Mouse (Mus musculus) brown adipose tissue, adult 24 weeks (tissue): ENCODE data around the gene E330009J07Rik. TPM values are rescaled to one million over a fixed set of nuclear protein-coding genes. Genes with fewer than 3 reads are reported as not detected.

ENCODE experiments used
- H3K27ac ChIP-seq: fragments of 200-500 bp; replicated peaks from 2 replicates; pipeline ENCODE4 v1.5.1; 2012; ENCODE audit warnings: low read depth, mild to moderate bottlenecking, low read length
- H3K4me1 ChIP-seq: fragments of 200-500 bp; 2 replicates; pipeline ENCODE4 v1.6.1; 2012; ENCODE audit warnings: low read length, mixed read lengths; ENCODE audit not compliant: control insufficient read depth, insufficient read depth, insufficient read length
- H3K4me3 ChIP-seq: fragments of 200-500 bp; 2 replicates; pipeline ENCODE4 v1.5.1; 2012; ENCODE audit warnings: low read depth, mild to moderate bottlenecking, low read length, moderate library complexity; ENCODE audit not compliant: insufficient read depth
- polyA plus RNA-seq: library from polyadenylated mRNA; stranded (reverse); fragments of >200 nt; gene quantifications from 2 replicates; pipeline ENCODE4 v1.2.4, GENCODE M21; 2012; ENCODE audit not compliant: missing spikeins, insufficient read depth, insufficient read length

The E330009J07Rik gene
- 2.8 and 3.7 TPM in 2 replicates for polyA plus RNA-seq

DNA sequence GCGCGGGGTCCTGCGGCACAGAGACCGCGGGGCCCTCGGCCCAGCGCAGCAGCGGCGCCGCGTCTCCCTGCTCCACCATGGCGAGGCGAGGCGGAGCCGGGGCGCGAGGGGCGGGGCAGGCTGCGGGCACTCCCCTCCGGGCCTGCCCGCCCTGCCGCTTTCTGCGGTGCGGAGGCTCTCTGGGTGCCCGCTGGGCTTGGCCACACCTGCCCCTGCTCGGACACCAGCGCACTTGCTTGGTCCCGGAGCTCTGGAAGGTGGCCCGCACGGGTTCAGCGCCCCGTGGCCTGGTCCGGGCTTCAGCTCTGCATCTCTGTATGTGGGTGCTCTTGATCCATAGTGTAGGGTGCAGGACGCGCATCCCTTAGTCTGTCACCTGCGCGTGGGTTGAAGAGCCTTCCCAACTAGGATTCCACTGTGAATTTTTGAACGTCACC, at the start of gene E330009J07Rik:
TSS of gene E330009J07Rik (minus strand) at position 89 of the 437 bp plus-strand sequence.
- Histone ChIP-seq H3K4me3 (peak within 1 kb of the TSS; percentile 99), H3K4me1 (no peaks in the 10 kb centered on the region), H3K27ac (no peak within 1 kb of the TSS)

DNA sequence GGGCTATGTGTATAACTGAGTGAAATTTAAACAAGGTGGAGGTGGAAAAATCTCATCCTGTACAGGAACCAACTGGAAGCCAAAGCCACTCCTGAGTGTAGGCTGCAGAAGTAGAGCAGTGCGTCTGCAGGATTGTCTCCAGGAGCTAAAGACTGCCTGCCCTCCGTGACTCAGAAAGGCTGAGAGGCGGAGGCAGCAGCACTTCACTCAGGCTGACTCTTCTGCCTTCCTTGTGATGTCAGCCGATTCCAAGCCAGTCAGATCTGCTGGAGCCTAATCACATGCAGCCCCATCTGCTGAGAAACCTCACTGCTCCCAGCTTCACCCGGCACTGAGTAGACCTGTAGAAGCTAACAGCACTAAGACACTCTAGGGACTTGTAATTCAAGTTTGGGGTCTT, 46.4 kb upstream of the E330009J07Rik start:
- no peak overlapping the region for H3K27ac ChIP-seq
- no peak overlapping the region for H3K4me3 ChIP-seq
- H3K4me1 ChIP-seq, result no peaks in the 10 kb centered on the region

DNA sequence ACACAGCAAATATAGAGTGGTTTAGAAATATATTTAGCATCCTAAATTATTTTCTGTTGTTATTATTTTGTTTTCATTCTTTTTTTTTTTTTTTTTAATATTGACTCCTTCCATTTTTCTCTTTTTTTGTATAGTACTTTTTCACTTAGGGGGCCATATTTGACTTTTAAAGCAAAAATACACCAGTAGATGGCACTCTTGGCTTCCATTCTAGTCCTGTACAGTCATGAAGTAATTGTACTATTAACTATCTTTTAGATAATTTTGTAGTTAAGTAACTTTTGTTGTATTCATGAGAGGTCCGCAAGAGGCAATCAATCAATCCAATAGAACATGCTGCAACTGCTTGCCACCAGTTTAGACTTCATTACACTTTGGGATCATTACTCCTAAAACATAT, 43.8 kb upstream of the E330009J07Rik start:
- Histone ChIP-seq H3K27ac (no peak overlapping the region), H3K4me1 (no peaks in the 10 kb centered on the region), H3K4me3 (no peak overlapping the region)

DNA sequence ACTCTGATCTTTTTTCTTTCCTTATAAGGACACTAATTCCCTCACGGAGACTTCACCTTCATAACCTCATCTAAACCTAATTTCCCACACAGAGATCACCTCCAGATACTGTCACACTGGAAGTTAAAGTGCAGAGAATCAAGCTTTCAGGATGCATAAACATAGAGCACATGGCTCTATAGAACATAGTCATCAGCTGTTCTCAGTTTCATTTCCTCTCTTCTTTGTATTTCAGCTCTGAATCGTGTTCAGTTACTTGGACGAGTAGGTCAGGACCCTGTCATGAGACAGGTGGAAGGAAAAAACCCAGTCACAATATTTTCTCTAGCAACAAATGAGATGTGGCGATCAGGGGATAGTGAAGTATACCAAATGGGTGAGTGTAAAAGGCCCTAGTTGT, 40.2 kb upstream of the E330009J07Rik start:
- Histone ChIP-seq H3K4me1 (no peaks in the 10 kb centered on the region), H3K4me3 (no peak overlapping the region), H3K27ac (no peak overlapping the region)

DNA sequence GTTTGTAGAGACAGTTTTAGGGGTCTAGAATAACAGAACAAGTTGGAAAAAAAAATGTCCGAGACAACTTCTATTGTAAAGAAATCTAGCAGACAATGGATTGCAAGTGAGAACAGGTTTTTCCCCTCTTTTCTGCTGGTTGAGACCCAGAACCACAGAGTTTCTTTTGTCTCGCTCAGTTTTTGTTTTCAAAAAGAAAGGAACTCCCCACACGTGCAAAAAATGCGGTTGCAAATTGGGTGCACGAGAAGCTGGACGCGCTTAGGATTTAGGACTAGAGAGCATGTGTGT, 35.7 kb upstream of the E330009J07Rik start:
- no peaks in the 10 kb centered on the region for H3K4me1 ChIP-seq
- peak overlapping the region; percentile 79 for H3K27ac ChIP-seq
- peak overlapping the region; percentile 82 for H3K4me3 ChIP-seq

DNA sequence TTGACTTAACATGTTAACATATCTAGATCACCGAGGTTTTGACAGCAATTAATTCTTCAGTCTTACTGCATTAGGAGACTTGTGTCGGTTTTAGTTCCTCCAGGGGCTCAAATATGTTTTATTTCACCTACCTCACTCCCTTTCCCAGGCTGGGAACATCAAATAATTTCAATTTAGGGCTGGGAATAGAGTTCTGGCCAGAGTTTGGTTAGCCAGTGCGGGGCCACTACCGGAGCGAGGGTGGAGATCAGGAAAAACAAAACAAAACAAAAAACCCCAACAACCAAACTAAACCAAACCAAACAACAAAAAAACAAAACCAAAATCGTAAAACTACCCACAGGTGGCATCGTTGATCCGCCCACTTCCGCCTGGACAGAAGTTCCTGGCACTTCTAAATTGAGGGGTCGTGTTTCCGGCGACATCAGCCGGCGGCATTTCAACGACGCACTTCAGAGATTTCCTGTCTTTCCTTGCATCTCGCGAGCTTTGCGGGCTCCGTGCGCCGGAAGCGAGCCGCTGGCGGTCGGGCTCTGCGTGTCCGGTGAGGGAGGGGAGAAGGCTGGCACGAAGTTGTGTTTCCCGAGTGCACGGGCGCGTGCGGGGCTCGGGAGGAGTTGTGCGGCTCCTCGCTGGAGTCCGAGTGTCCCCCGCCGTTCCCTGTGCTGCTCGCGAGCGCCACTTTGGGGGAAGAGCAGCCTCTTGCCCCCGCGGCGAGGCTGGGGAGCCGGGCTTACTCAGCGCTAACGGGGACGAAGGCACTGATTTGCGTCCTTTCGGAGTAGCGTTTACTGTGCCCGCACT, 35.2 kb upstream of the E330009J07Rik start, which contains the start of gene Ssbp1:
TSS of gene Ssbp1 (plus strand) at position 437 of the 804 bp plus-strand sequence.
- Histone ChIP-seq H3K4me3 (peak within 1 kb of the TSS; percentile 82), H3K27ac (peak within 1 kb of the TSS; percentile 79), H3K4me1 (no peaks in the 10 kb centered on the region)

DNA sequence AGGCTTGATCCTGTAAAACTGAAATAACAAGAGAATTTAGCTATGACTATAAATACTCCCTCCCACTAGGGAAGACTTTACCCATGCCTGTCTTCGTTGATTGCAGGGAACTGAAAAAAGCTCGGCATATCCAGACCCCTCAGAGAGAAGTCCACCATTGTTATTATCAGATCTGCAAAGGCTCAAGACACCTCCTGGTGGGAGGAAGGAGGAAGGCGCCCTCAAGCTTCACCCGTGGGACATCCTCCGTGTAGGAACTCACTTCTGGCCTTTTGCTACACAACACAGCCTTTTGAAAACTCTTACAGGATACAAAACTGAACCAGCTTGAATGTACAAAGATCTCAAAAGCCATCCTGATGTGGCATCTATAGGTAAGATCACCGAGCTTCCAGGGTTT, 29.8 kb upstream of the E330009J07Rik start:
- H3K4me1 ChIP-seq, result no peaks in the 10 kb centered on the region
- H3K27ac ChIP-seq, result no peak overlapping the region
- no peak overlapping the region for H3K4me3 ChIP-seq

DNA sequence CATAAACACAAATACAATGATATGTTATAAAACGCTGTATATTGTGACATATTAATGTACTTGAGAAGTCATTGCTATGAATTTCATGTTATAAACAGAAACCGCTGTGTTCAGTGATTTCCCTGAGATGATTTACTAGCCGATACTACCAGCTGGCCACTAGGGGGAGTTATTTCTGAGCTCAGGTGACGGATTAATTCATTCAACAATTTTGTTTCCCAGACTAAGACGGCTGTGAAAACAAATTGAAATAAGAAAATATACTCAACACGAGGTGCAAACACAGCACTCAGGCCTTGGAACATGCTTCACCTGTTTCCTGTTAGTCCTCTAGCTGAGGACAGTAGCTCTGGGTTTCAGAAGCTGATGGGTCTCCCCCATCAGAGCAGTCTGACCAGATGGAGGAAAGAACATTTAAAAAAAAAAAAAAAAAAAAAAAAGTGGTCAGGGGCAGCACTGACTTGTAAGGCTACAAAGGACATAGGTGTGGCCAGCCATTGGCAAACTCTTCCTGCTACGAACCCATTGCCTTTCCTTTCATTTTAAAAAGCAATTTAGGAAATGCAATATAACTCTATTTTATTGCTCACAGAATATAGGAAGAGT, 18.6 kb upstream of the E330009J07Rik start:
- Histone ChIP-seq H3K4me1 (no peaks in the 10 kb centered on the region), H3K27ac (no peak overlapping the region), H3K4me3 (no peak overlapping the region)

DNA sequence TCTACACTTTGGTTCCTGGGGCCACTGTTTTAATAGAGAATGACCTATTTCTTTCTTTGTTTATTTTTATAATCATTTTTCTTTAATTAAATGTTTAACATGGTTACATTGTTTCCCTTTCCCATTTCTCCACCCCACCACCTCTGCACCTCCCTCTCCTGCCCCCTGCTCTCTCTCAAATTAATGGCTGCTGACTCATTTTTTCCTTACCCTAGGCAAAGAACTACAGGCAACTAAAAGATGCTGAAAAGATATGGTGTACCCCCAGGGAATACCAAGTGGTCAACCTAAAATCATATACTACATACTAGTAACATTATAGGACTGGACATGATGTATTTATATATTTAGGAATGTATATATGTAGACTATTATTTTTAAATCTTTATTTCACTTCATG, 12.7 kb upstream of the E330009J07Rik start:
- Histone ChIP-seq H3K4me3 (no peak overlapping the region), H3K4me1 (no peaks in the 10 kb centered on the region)

DNA sequence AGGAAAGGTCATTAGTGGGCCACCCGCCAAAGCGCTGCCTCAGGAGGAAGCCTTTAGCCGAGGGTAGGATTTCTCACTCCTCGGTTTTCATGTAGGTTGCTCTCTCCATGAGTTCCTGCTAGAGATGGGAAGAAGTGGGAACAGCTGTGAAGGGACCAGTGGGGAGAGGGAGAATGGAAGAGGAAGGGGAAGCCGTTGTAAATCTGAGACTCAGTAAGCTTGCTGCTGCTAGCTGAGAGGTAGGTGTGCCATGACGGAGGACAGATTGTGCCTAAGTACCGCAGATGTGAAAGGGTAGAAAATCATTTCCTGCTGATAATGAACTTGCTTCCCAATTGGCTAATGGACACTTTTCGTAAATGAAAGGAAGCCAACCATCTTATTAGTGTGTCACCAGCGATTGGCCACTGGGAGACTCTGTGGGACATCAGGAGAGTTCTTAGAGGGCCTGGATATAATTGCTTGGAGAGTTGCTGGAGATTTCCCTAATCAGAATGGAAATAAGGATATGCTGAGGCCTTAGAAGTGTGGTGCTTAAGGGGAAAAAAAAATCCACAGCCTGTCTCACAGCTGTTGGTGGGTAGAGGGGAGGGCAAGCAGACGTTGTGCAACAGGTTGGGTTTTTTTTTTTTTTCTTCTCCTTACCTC, 7.5 kb upstream of the E330009J07Rik start:
- no peak overlapping the region for H3K4me3 ChIP-seq
- no peaks in the 10 kb centered on the region for H3K4me1 ChIP-seq

More for the DNA sequence above, 12.7 kb upstream of the E330009J07Rik start:
- no peak overlapping the region for H3K27ac ChIP-seq

DNA sequence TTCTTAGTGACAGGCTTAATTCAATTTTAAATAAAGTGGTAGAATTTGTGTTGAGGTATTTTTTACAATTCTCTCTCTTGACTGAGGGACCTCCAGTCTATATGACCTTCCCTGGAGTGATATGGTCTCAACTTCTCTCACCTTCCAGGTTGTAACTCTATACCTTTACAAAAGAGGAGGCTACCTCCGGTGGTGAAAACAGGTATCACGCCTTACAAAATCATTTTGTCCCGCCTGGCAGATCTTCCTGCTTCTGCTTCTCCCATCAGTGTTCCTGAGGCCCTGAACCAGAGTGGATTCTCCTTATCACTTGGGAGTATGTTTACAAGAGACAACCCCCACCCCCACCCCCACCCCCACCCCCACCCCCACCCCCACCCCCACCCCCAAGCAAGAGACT, 5.8 kb upstream of the E330009J07Rik start:
- Histone ChIP-seq H3K4me1 (no peaks in the 10 kb centered on the region), H3K4me3 (no peak overlapping the region), H3K27ac (no peak overlapping the region)

More for the DNA sequence above, 7.5 kb upstream of the E330009J07Rik start:
- no peak overlapping the region for H3K27ac ChIP-seq

DNA sequence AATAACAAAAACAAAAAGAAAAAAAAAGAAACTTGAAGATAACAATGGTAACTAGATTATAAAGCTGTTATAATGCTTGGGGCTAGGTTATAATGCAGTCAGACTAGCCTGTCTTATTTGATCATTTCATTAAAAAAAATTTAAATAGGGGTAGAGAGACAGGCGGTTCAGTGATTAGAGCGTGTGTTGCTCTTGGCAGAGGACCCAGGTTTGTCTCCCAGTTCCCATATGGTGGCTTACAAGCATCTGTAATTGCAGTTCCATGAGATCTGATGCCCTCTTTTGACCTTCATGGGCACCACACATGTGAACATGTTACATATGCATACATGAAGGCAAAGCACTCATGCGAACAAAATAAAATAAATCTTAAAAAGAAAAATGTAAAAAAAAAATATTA, 5.3 kb upstream of the E330009J07Rik start:
- H3K4me3 ChIP-seq, result no peak overlapping the region
- H3K27ac ChIP-seq, result no peak overlapping the region
- H3K4me1 ChIP-seq, result no peaks in the 10 kb centered on the region

DNA sequence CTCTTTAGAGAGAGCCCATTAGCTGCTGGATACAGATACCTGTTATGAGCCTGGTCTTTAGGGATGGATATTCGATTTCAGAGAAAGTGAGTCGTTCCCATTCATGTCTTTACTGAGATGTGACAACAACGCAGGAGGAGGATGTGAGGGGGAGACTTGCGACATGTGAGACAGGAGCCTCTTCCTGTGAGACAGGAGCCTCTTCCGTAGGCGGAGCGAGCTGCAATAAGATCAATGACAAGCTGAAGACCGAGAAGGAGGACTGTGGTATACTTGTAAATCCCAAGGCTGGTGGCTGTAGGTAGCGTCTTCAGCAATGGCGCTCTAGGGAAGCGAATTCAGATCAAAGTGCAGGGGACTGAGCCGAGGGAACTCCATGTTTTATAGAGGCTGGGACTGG, 3.8 kb upstream of the E330009J07Rik start:
- H3K4me1 ChIP-seq, result no peaks in the 10 kb centered on the region

DNA sequence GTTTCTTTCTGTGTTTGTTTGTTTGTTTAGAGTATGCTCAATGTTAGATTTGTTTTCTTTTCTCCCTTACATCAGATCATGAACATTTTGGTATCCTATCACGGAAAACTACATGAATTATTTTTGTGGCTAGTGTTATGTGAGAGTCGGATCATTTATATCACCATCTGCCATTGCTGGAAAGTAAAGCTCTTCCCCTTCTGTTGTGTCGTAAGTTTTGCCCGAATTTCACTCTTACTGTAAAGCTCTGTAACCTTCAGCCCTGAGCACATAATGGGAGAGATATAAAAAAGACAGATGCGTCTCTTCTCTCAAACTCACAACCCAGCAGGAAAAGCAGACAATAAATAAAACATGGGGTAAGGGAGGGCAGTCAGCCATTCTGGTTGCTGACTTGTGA, 3.0 kb upstream of the E330009J07Rik start, which contains the start of gene Wee2:
TSS of gene Wee2 (plus strand) at position 153 of the 400 bp plus-strand sequence.
- Histone ChIP-seq H3K4me1 (no peaks in the 10 kb centered on the region), H3K4me3 (no peak within 1 kb of the TSS), H3K27ac (no peak within 1 kb of the TSS)

More for the DNA sequence above, 3.8 kb upstream of the E330009J07Rik start:
- Histone ChIP-seq H3K4me3 (no peak overlapping the region), H3K27ac (no peak overlapping the region)
